Mouse (Mus musculus) heart, adult 2 months (tissue): ENCODE measurements around the gene Nfe2l2. TPM values are rescaled to one million over a fixed set of nuclear protein-coding genes. Genes with fewer than 3 reads are reported as not detected.
"Not testable (repeated sequence)": the region's sequence is repeated elsewhere in the genome, so short reads cannot be mapped to it uniquely, and the experiment has no call there.

ENCODE experiments used
- DNase-seq, 2 experiments: peaks; one replicate each; pipeline ENCODE4 v3.0.0; 2021
- H3K27ac ChIP-seq: fragments of 200-600 bp; 2 replicates; pipeline ENCODE4 v1.8.1; 2022
- H3K27me3 ChIP-seq: fragments of 200-500 bp; 2 replicates; pipeline ENCODE4 v1.6.1; 2012; ENCODE audit warnings: mild to moderate bottlenecking, low read length, inconsistent platforms, mixed read lengths; ENCODE audit not compliant: control insufficient read depth, insufficient read depth
- H3K36me3 ChIP-seq: fragments of 200-500 bp; 2 replicates; pipeline ENCODE4 v1.6.1; 2012; ENCODE audit warnings: low read length, inconsistent platforms; ENCODE audit not compliant: control insufficient read depth, insufficient read depth
- H3K4me1 ChIP-seq: fragments of 200-500 bp; 2 replicates; pipeline ENCODE4 v1.6.1; 2011; ENCODE audit warnings: low read length; ENCODE audit not compliant: control insufficient read depth, insufficient read depth
- H3K4me3 ChIP-seq: fragments of 200-600 bp; 2 replicates; pipeline ENCODE4 v1.8.1; 2022
- H3K79me2 ChIP-seq: fragments of 200-500 bp; replicated peaks from 2 replicates; pipeline ENCODE4 v1.6.1; 2012; ENCODE audit warnings: mild to moderate bottlenecking, inconsistent platforms, low read length, moderate library complexity, mixed read lengths; ENCODE audit not compliant: control insufficient read depth, insufficient read depth
- H3K9ac ChIP-seq: fragments of 200-500 bp; 2 replicates; pipeline ENCODE4 v1.6.1; 2012; ENCODE audit warnings: low read depth, mild to moderate bottlenecking, control low read depth, inconsistent platforms, low read length, mixed read lengths
- CTCF ChIP-seq: fragments of 200-600 bp; IDR thresholded peaks from 2 replicates; pipeline ENCODE4 v1.8.1; 2022; ENCODE audit warnings: antibody characterized with exemption, mild to moderate bottlenecking, moderate library complexity
- EP300 ChIP-seq: fragments of 200-500 bp; IDR thresholded peaks from 2 replicates; pipeline ENCODE4 v1.6.1; 2011; ENCODE audit warnings: low read depth, low read length, control low read depth; ENCODE audit not compliant: insufficient read depth
- POLR2A ChIP-seq: fragments of 200-500 bp; IDR thresholded peaks from 2 replicates; pipeline ENCODE4 v1.6.1; 2011; ENCODE audit warnings: mild to moderate bottlenecking, low read depth, low read length, control low read depth; ENCODE audit not compliant: insufficient read depth
- WGBS: fragments of 180-500 bp; shearing (Covaris S2); methylation state at CpG from one replicate; pipeline ENCODE4 v1.1.7; 2018; 5-methylcytosine and 5-hydroxymethylcytosine counted together
- intact Hi-C: fragments of 180-260 bp; cut with DNase I; formaldehyde crosslinking; loops from one replicate; pipeline ENCODE4 v1.15.1; 2025
- polyA plus RNA-seq: library from polyadenylated mRNA; depleted of rRNA; stranded (reverse); fragments of >200 nt; gene quantifications from 2 replicates; pipeline ENCODE4 v1.2.3, GENCODE M21; 2012
- total RNA-seq, 2 experiments: library from RNA; stranded (reverse); gene quantifications; 2 replicates each; pipeline ENCODE4 v1.2.3; 2021

Nfe2l2 gene
- total and polyA plus RNA-seq, 3 experiments: 36.5 to 67.1 (median 56.2) TPM

DNA sequence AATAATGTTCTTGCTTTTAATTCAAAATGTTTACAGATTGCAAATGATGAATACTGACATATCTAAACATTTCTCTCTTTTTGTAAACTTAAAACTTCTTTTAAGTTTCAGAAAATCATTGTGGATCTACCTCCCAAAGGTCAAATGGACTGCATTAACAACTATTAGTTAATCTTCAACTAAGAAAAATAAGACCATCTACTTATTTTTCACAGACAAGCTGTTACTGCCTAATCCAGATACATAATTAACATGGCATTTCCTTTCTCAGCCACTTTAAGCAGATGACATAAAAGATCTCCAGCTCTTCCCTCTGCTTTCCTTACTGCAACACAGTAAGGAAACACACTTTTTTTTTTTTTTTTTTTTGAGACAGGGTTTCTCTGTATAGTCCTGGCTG, 67.1 kb downstream of the Nfe2l2 start:
- no peaks in the 10 kb centered on the region for H3K79me2 ChIP-seq
- no peak for DNase-seq
- H3K27me3 ChIP-seq: no peaks in the 10 kb centered on the region
- H3K9ac ChIP-seq: no peak overlapping the region
- H3K36me3 ChIP-seq: no peaks in the 10 kb centered on the region
- no peak overlapping the region for H3K27ac ChIP-seq
- no peaks in the 10 kb centered on the region for H3K4me1 ChIP-seq
- no peak overlapping the region for H3K4me3 ChIP-seq
- intact Hi-C loops: no loop called here
- TF ChIP-seq POLR2A (no peak), CTCF (no peak), EP300 (no peak)

DNA sequence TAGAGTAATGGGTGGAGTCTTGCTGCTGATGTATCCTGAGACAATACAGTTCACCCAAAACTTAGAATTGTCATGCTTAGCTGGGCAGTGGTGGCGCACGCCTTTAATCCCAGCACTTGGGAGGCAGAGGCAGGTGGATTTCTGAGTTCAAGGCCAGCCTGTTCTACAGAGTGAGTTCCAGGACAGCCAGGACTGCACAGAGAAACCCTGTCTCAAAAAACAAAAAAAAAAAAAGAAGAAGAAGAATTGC, 67.5 kb downstream of the Nfe2l2 start:
- not testable (repeated sequence) for H3K79me2 ChIP-seq

DNA sequence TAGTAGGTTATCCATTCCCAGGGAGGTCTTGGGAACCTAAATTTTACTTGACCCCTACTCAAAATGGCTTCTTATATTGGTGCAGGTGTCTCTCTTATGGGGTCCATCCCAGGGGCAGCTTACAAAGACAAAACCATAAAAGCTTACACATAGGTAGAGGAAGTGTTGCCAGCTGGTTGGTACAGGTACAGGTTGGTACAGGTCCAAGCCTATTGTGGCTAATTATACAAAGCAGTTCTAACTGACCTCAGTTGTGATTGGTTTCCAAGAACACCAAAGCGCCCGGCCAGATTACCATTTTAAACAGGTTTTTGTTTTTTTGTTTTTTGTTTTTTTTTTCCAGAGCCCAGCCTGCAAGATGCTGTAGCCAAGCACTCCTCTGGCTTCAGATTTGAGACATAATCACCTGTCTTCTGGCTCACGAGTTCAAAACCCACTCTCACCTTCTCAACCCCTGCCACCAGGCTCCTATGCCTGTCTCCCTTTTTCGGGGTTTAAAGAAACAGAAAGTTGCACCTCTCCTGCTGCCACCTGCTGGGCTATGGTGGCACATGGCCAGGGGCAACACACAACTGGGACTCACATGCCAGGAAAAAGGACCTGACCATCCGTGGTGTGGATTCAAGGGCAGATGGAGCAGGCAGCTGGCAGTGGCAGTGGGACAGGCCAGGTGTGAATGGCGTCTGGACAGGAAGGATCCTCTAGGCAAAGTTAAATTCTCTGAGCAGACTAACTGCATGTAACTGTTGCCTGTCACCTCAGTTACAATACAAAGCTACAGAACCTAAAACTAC, 68.0 kb downstream of the Nfe2l2 start:
- H3K27ac ChIP-seq: no peak overlapping the region
- peaks cover 3% of the 10 kb centered on the region; the same call in 1 of the 2 replicates for H3K4me1 ChIP-seq
- no peaks in the 10 kb centered on the region for H3K79me2 ChIP-seq
- peak; percentile 36 to 43 for DNase-seq
- 56% methylated on average over 6 of the region's 6 CpGs for WGBS
- TF ChIP-seq POLR2A (no peak), CTCF (peak; percentile 56), EP300 (no peak)
- intact Hi-C loops: no loop called here
- H3K36me3 ChIP-seq: no peaks in the 10 kb centered on the region
- H3K27me3 ChIP-seq: no peaks in the 10 kb centered on the region
- H3K9ac ChIP-seq: no peak overlapping the region
- H3K4me3 ChIP-seq: no peak overlapping the region

More for the DNA sequence above, 67.5 kb downstream of the Nfe2l2 start:
- H3K36me3 ChIP-seq, H3K9ac ChIP-seq, intact Hi-C loops, DNase-seq, H3K27me3 ChIP-seq, H3K4me3 ChIP-seq, H3K4me1 ChIP-seq, H3K27ac ChIP-seq: not testable (repeated sequence)
- 96% methylated on average over 2 of the region's 2 CpGs for WGBS

DNA sequence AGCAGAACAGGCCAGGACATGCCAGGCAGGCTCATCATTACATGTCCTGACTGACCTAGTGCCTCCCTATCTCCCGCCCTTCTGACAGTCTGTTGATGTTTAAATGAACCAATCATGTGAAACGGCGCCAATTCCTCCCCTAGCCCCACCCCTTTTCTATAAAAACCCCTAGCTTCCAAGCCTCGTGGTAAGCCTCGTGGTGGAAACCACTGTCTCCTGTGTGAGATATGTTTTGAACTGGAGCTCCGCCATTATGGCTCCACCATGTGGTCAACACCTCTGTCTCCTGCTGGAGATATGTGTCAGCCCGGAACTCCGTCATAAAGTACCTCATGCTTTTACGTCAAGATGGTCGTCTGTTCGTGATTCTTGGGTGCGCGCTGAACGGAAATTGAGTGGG, 70.0 kb downstream of the Nfe2l2 start:
- H3K9ac ChIP-seq, H3K79me2 ChIP-seq, H3K27ac ChIP-seq, DNase-seq, H3K4me3 ChIP-seq, intact Hi-C loops, H3K27me3 ChIP-seq, H3K36me3 ChIP-seq, H3K4me1 ChIP-seq: not testable (repeated sequence)
- 88% methylated on average over 14 of the region's 14 CpGs for WGBS

GRCm38 (mm10) chr2:75633784-75634183, 70.7 kb downstream of the Nfe2l2 start:
- Histone ChIP-seq H3K4me1 (peaks cover 3% of the 10 kb centered on the region; the same call in 1 of the 2 replicates), H3K27me3 (no peaks in the 10 kb centered on the region), H3K27ac (no peak overlapping the region), H3K36me3 (no peaks in the 10 kb centered on the region), H3K4me3 (no peak overlapping the region), H3K79me2 (no peaks in the 10 kb centered on the region), H3K9ac (no peak overlapping the region)
- 82% methylated on average over 5 of the region's 5 CpGs for WGBS
- DNase-seq: no peak
- TF ChIP-seq EP300: no peak
- no peak for TF ChIP-seq CTCF
- TF ChIP-seq POLR2A: no peak
- intact Hi-C loops: no loop called here

DNA sequence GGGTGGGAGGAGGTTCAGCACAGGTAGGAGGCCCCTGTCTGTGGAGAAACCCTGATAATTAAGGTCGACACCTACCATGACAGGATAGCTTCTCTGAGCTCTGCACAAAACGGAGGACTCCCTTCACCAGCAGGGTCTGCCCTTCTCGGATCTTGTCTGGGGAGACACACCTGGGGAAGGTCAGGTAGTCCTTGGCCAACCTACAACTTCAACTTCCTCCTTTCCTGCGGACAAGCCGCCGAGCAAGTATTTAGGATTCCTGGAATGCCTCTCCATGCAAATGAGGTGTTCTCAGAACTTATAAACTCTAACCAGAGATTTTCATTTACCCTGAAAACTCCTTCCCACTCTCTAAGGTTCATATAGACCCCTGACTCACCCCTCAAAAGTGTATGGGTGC, 71.1 kb downstream of the Nfe2l2 start:
- intact Hi-C loops: no loop called here
- no peak overlapping the region for H3K9ac ChIP-seq
- DNase-seq: no peak
- peaks cover 3% of the 10 kb centered on the region; the same call in 1 of the 2 replicates for H3K4me1 ChIP-seq
- H3K79me2 ChIP-seq: no peaks in the 10 kb centered on the region
- WGBS: 86% methylated on average over 6 of the region's 6 CpGs
- TF ChIP-seq POLR2A (no peak), EP300 (no peak), CTCF (no peak)
- H3K27me3 ChIP-seq: no peaks in the 10 kb centered on the region
- no peak overlapping the region for H3K4me3 ChIP-seq
- no peaks in the 10 kb centered on the region for H3K36me3 ChIP-seq
- no peak overlapping the region for H3K27ac ChIP-seq
